Mouse (Mus musculus): ENCODE data around the gene Smchd1. TPM values are rescaled to one million over a fixed set of nuclear protein-coding genes. Genes with fewer than 3 reads are reported as not detected.

The Smchd1 gene
- 47.0 and 53.3 TPM in 2 replicates for polyA plus RNA-seq (2015; fragmentation: Nextera tagmentation; extraction: Ambion mirVana)

DNA sequence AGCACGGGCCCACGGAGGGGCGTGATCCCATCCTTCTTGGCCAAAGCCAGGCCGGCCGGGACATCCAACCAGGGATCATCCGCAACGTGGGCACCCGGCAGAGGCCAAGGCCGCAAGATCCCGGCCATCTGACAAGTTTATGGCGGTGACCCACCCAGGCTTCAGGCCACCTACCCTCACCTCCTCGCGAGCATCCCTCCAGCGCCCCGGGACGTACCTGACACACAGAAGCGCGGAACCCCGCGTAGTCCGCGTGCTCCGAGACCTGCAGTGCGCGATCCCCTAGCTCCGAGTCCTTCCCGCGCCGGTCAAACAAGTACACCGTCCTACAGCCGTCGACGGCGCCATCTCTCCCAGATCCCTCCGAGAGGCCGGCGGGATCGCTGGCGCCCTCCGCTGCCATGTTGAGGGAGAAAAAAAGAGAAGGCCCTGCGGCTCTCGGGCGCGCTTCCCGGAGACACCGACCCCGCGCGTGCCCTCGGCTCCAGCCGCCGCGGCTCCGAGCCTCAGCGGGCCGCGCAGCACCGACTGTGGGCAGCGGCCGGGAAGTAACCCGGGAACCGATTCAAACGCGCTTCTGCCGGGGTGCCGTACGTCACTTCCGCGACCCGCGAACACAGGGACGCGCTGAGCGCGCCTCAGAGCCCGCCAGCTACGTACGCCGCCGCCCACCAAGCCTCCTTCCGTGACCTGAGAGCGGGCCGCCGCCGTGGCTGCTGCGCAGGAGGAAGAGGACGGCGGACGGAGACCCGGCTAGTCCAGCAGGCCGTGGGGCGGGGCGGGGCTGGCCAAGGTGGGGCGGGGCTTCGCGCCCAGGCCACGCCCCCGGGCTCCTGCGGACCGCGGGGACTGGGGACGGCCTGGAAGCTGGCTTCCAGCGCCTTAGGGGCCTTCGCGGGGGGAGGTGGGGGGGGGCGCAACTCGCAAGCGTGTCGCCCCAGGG, at the start of gene Smchd1:
Gene Smchd1 (minus strand): TSS at position 582 of the 943 bp plus-strand sequence.
- peak within 1 kb of the TSS; percentile 83 for H3K4me3 ChIP-seq (replicated peaks; ENCODE audit: low read depth, low read length)
- peak; percentile 96 for ATAC-seq (replicated peaks; ENCODE audit: low FRiP score, low read depth)
- peaks cover 6% of the 10 kb centered on the region; the same call in 1 of the 2 replicates for H3K4me1 ChIP-seq (replicated peaks; ENCODE audit: insufficient read depth, low read length)
- no peaks in the 10 kb centered on the region for H3K36me3 ChIP-seq (ENCODE audit: insufficient read depth, low read length)
- no peaks in the 10 kb centered on the region for H3K9me3 ChIP-seq (replicated peaks; ENCODE audit: low read length)
- TF ChIP-seq CTCF (IDR thresholded peaks at IDR 0.05; ENCODE audit: low read depth) = peak; percentile 15; the same call in 1 of the 2 replicates
- H3K9ac ChIP-seq (ENCODE audit: low read depth, low read length) = peak within 1 kb of the TSS; percentile 78
- no peaks in the 10 kb centered on the region for H3K27me3 ChIP-seq (ENCODE audit: insufficient read depth, low read length)
- peak within 1 kb of the TSS; percentile 97 for H3K27ac ChIP-seq
- WGBS = under 1% methylated on average over 96 of the region's 109 CpGs
- peak within 1 kb of the TSS; percentile 67 for H3K4me2 ChIP-seq (ENCODE audit: low read length)
- DNase-seq (ENCODE audit: low spot score) = peak; percentile 97

- peaks cover 29% of the 10 kb centered on the region for H3K36me3 ChIP-seq (ENCODE audit: insufficient read depth, low read length)
- no peak for ATAC-seq (replicated peaks; ENCODE audit: low FRiP score, low read depth)
- no peak overlapping the region for H3K4me2 ChIP-seq (ENCODE audit: low read length)
- no peak overlapping the region for H3K4me3 ChIP-seq (replicated peaks; ENCODE audit: low read depth, low read length)
- no peak for TF ChIP-seq CTCF (IDR thresholded peaks at IDR 0.05; ENCODE audit: low read depth)
- H3K9me3 ChIP-seq (replicated peaks; ENCODE audit: low read length) = no peaks in the 10 kb centered on the region
- WGBS = 94% methylated on average over 11 of the region's 11 CpGs
- no peak overlapping the region for H3K27ac ChIP-seq
- H3K27me3 ChIP-seq (ENCODE audit: insufficient read depth, low read length) = no peaks in the 10 kb centered on the region
- no peak overlapping the region for H3K9ac ChIP-seq (ENCODE audit: low read depth, low read length)
- H3K4me1 ChIP-seq (replicated peaks; ENCODE audit: insufficient read depth, low read length) = no peaks in the 10 kb centered on the region
- DNase-seq (ENCODE audit: low spot score) = no peak
Observed at GRCm38 (mm10) chr17:71510297-71510696, 35.2 kb upstream of the Smchd1 start.

- 94% methylated on average over 8 of the region's 8 CpGs for WGBS
- Histone ChIP-seq H3K9ac (ENCODE audit: low read depth, low read length) (no peak overlapping the region), H3K4me2 (ENCODE audit: low read length) (no peak overlapping the region), H3K4me1 (replicated peaks; ENCODE audit: insufficient read depth, low read length) (no peaks in the 10 kb centered on the region), H3K27me3 (ENCODE audit: insufficient read depth, low read length) (no peaks in the 10 kb centered on the region), H3K27ac (no peak overlapping the region), H3K9me3 (replicated peaks; ENCODE audit: low read length) (no peaks in the 10 kb centered on the region), H3K36me3 (ENCODE audit: insufficient read depth, low read length) (peaks cover 27% of the 10 kb centered on the region), H3K4me3 (replicated peaks; ENCODE audit: low read depth, low read length) (no peak overlapping the region)
- ATAC-seq (replicated peaks; ENCODE audit: low FRiP score, low read depth) = no peak
- no peak for TF ChIP-seq CTCF (IDR thresholded peaks at IDR 0.05; ENCODE audit: low read depth)
- no peak for DNase-seq (ENCODE audit: low spot score)
Observed at GRCm38 (mm10) chr17:71506832-71507231, 31.7 kb upstream of the Smchd1 start.

DNA sequence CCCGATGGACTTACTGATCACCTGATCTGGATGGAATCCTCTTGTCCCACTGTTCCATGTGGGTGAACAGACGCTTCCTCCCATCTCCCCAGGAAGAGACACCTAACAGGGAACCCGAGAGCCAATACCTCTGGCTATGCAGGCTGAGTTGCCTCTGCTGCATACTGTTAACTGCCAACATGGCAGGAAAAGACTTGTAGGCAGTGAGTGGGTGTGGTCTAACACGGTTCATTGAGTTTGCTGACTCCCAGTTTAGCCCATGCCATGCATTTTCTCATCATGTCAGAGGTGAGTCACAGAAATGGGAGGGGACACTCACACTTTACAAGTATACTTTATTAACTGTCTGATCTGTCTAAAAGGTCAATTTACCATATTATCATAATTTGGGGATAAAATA, 20.6 kb upstream of the Smchd1 start:
- TF ChIP-seq CTCF (IDR thresholded peaks at IDR 0.05; ENCODE audit: low read depth) = no peak
- no peak overlapping the region for H3K4me2 ChIP-seq (ENCODE audit: low read length)
- WGBS = 87% methylated on average over 4 of the region's 4 CpGs
- no peaks in the 10 kb centered on the region for H3K9me3 ChIP-seq (replicated peaks; ENCODE audit: low read length)
- H3K4me1 ChIP-seq (replicated peaks; ENCODE audit: insufficient read depth, low read length) = no peaks in the 10 kb centered on the region
- DNase-seq (ENCODE audit: low spot score) (no peak), ATAC-seq (replicated peaks; ENCODE audit: low FRiP score, low read depth) (no peak)
- H3K27ac ChIP-seq = no peak overlapping the region
- 0 out of 2 replicates have a peak, but pooled peaks cover 4% of the 10 kb centered on the region for H3K36me3 ChIP-seq (ENCODE audit: insufficient read depth, low read length)
- H3K4me3 ChIP-seq (replicated peaks; ENCODE audit: low read depth, low read length) = no peak overlapping the region
- H3K9ac ChIP-seq (ENCODE audit: low read depth, low read length) = no peak overlapping the region
- H3K27me3 ChIP-seq (ENCODE audit: insufficient read depth, low read length) = no peaks in the 10 kb centered on the region

- Histone ChIP-seq H3K27ac (no peak overlapping the region), H3K9ac (ENCODE audit: low read depth, low read length) (no peak overlapping the region)
Observed at GRCm38 (mm10) chr17:71491332-71491686, 16.2 kb upstream of the Smchd1 start.

GRCm38 (mm10) chr17:71490666-71491331, 15.7 kb upstream of the Smchd1 start:
- peaks cover 9% of the 10 kb centered on the region; the same call in 1 of the 2 replicates for H3K4me1 ChIP-seq (replicated peaks; ENCODE audit: insufficient read depth, low read length)
- no peak overlapping the region for H3K4me3 ChIP-seq (replicated peaks; ENCODE audit: low read depth, low read length)
- H3K9me3 ChIP-seq (replicated peaks; ENCODE audit: low read length) = no peaks in the 10 kb centered on the region
- ATAC-seq (replicated peaks; ENCODE audit: low FRiP score, low read depth) (no peak), DNase-seq (ENCODE audit: low spot score) (no peak)
- no peak overlapping the region for H3K4me2 ChIP-seq (ENCODE audit: low read length)
- H3K27me3 ChIP-seq (ENCODE audit: insufficient read depth, low read length) = no peaks in the 10 kb centered on the region
- H3K9ac ChIP-seq (ENCODE audit: low read depth, low read length) = no peak overlapping the region
- WGBS = 63% methylated on average over 9 of the region's 9 CpGs
- 0 out of 2 replicates have a peak, but pooled peaks cover 3% of the 10 kb centered on the region for H3K36me3 ChIP-seq (ENCODE audit: insufficient read depth, low read length)
- no peak overlapping the region for H3K27ac ChIP-seq
- no peak for TF ChIP-seq CTCF (IDR thresholded peaks at IDR 0.05; ENCODE audit: low read depth)

More at GRCm38 (mm10) chr17:71491332-71491686, 16.2 kb upstream of the Smchd1 start:
- Histone ChIP-seq H3K9me3 (replicated peaks; ENCODE audit: low read length) (no peaks in the 10 kb centered on the region), H3K36me3 (ENCODE audit: insufficient read depth, low read length) (0 out of 2 replicates have a peak, but pooled peaks cover 4% of the 10 kb centered on the region), H3K27me3 (ENCODE audit: insufficient read depth, low read length) (no peaks in the 10 kb centered on the region), H3K4me1 (replicated peaks; ENCODE audit: insufficient read depth, low read length) (peaks cover 4% of the 10 kb centered on the region; the same call in 1 of the 2 replicates), H3K4me3 (replicated peaks; ENCODE audit: low read depth, low read length) (no peak overlapping the region), H3K4me2 (ENCODE audit: low read length) (no peak overlapping the region)
- TF ChIP-seq CTCF (IDR thresholded peaks at IDR 0.05; ENCODE audit: low read depth) = no peak
- 23% methylated on average over 4 of the region's 4 CpGs for WGBS
- ATAC-seq (replicated peaks; ENCODE audit: low FRiP score, low read depth) (no peak; the same call in 1 of the 2 replicates), DNase-seq (ENCODE audit: low spot score) (peak; percentile 9)
